Mouse (Mus musculus) kidney, adult 8-10 months (tissue): ENCODE measurements around the gene Repin1.

ENCODE experiments used
- DNase-seq, 2 experiments: peaks; one replicate each; pipeline ENCODE4 v3.0.0; 2022

The Repin1 gene

GRCm38 (mm10) chr6:48593158-48594042 is at the start of gene Repin1, which contains the start of gene Gm44965:
Gene Repin1 (plus strand): TSS chr6:48593883.
Gene Gm44965 (plus strand): TSS chr6:48593941.
- peak; percentile 95 to 96 for DNase-seq

- no peak for DNase-seq
These were observed 48.4 kb upstream of the Repin1 start for GRCm38 (mm10) chr6:48545251-48545650.

- peak in 1 of 2 experiments; percentile 54 for DNase-seq
These were observed 47.4 kb upstream of the Repin1 start for GRCm38 (mm10) chr6:48546271-48546670.

GRCm38 (mm10) chr6:48546858-48547257 is 46.8 kb upstream of the Repin1 start:
- DNase-seq = no peak

GRCm38 (mm10) chr6:48548314-48548713 is 45.4 kb upstream of the Repin1 start:
- DNase-seq = no peak

GRCm38 (mm10) chr6:48552918-48553317 is 40.8 kb upstream of the Repin1 start:
- peak in 1 of 2 experiments; percentile 49 for DNase-seq

GRCm38 (mm10) chr6:48553819-48554218 is 39.9 kb upstream of the Repin1 start:
- DNase-seq = no peak

- DNase-seq = peak; percentile 96 to 97
These were observed 39.2 kb upstream of the Repin1 start, which contains the start of gene Lrrc61 for GRCm38 (mm10) chr6:48554280-48555103. Gene Lrrc61 (plus strand): TSS chr6:48554796.

- peak; percentile 63 to 80 for DNase-seq
These were observed 38.4 kb upstream of the Repin1 start for GRCm38 (mm10) chr6:48555104-48555890.

- DNase-seq = no peak
These were observed 37.7 kb upstream of the Repin1 start for GRCm38 (mm10) chr6:48555956-48556355.

- peak in 1 of 2 experiments; percentile 29 for DNase-seq
These were observed 27.9 kb upstream of the Repin1 start for GRCm38 (mm10) chr6:48565693-48566310.

GRCm38 (mm10) chr6:48566312-48566711 is 27.4 kb upstream of the Repin1 start:
- DNase-seq = peak; percentile 86 to 90

- DNase-seq = peak; percentile 76 to 79
These were observed 25.4 kb upstream of the Repin1 start for GRCm38 (mm10) chr6:48568036-48568984.

- peak; percentile 47 to 63 for DNase-seq
These were observed 24.4 kb upstream of the Repin1 start for GRCm38 (mm10) chr6:48569065-48569807.

- DNase-seq = no peak
These were observed 21.7 kb upstream of the Repin1 start for GRCm38 (mm10) chr6:48572014-48572413.

- DNase-seq = peak; percentile 66 to 67
These were observed 21.1 kb upstream of the Repin1 start, which contains the start of gene Rarres2 for GRCm38 (mm10) chr6:48572572-48573061. Gene Rarres2 (minus strand): TSS chr6:48572789.

- DNase-seq = no peak
These were observed 20.4 kb upstream of the Repin1 start for GRCm38 (mm10) chr6:48573280-48573679.

GRCm38 (mm10) chr6:48573981-48574380 is 19.7 kb upstream of the Repin1 start:
- DNase-seq = no peak

GRCm38 (mm10) chr6:48578736-48579135 is 14.9 kb upstream of the Repin1 start:
- DNase-seq = no peak

- no peak for DNase-seq
These were observed 14.5 kb upstream of the Repin1 start for GRCm38 (mm10) chr6:48579215-48579648.
